Mouse (Mus musculus) v-Abl transformed pro-B cells (cell line): ENCODE data around the gene Klhl25.
"Not testable (repeated sequence)": the region's sequence is repeated elsewhere in the genome, so short reads cannot be mapped to it uniquely, and the experiment has no call there.

Experiments used
- in situ Hi-C, 2 experiments: fragments of 400-800 bp; cut with MboI; formaldehyde crosslinking; loops; one replicate each; pipeline ENCODE4 v1.15.1; 2025; ENCODE audit not compliant: unreplicated experiment in 2 of 2

Gene Klhl25

DNA sequence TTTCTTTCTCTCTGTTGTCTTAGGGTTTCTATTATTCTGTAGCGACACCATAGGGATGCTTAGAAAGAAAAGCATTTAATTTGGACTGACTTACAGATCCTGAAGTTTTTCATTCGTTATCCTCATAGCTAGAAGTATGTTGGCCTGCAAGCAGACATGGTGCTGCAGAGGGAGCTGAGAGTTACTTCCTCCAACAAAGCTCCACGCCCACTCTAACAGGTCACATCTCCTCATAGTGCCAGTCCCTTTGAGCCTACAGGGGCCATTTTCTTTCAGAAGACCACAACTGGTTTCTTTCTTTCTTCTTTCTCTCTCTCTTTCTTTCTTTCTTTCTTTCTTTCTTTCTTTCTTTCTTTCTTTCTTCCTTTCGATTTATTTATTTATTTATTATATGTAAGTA lies 8.0 kb upstream of the Klhl25 start:
- in situ Hi-C loops = no loop called here

DNA sequence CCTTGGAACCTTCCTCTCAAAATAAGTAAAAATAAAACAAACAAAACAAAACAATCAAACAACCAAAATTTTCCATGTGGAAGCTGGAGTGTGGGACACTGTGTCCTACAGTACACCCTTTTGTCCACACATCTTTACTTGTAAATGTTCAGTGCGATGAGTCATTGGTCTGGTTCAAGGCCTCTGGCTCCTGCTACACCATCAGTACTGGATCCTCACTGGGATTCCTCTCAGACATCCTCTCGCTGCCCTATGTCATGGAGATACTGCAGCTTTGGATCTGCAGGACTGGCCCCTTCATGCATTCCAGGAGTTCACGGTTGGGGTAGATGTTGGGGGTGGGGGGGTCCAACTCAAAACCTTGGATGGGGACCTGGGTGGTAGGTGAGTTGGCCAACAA lies 5.8 kb upstream of the Klhl25 start:
- in situ Hi-C loops = no loop called here

DNA sequence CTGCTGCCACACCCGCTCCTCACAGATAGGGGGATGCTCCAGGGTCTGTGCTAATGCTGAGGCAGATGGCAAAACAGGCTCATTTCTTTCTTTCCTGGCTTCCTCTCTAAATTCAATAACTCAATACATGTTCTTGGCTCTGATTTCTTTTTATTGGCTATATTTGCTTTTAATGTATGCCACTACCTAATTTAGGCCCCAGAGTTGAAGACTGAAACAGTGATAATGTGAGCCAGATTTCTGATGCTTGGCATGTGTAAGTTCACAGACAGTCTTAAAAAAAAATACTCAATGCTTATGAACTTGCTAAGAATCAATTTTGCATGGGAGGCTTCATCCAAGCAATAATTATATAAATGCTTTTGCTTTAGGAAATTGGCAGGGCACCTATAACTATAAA lies 2.2 kb upstream of the Klhl25 start:
- in situ Hi-C loops = no loop called here

DNA sequence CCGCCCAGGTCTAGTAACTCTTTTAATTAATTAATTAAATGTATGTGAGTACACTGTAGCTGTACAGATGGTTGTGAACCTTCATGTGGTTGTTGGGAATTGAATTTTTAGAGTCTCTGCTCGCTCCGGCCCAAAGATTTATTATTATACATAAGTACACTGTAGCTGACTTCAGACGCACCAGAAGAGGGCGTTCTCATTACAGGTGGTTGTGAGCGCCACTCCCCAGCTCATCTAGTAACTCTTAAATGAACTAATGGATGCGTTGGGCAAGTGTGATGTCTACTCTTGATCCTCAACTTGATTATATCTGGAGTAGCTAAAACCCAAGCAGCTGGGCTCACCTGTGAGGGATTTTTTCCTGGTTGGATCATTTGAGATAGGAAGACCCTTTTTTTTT lies 1.2 kb upstream of the Klhl25 start:
- in situ Hi-C loops = no loop called here

DNA sequence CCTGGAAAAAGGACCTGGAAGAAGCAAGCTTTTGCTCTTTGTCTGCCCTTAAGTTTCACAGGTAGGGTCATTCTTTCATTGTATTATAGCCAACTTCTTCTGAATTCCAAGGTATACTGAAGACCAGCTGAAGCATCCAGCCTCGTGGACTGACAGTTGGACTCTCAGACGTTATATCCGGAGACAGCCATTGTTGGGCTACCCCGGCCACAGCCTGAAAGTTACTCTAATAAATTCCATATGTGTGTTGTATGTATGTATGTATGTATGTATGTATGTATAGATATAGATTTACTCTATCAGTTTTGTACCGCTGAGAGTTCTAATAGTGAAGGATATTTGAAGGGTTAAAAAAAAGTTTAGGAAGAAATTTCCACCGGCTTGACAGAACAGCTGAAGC lies 621 bp upstream of the Klhl25 start:
- in situ Hi-C loops = no loop called here

DNA sequence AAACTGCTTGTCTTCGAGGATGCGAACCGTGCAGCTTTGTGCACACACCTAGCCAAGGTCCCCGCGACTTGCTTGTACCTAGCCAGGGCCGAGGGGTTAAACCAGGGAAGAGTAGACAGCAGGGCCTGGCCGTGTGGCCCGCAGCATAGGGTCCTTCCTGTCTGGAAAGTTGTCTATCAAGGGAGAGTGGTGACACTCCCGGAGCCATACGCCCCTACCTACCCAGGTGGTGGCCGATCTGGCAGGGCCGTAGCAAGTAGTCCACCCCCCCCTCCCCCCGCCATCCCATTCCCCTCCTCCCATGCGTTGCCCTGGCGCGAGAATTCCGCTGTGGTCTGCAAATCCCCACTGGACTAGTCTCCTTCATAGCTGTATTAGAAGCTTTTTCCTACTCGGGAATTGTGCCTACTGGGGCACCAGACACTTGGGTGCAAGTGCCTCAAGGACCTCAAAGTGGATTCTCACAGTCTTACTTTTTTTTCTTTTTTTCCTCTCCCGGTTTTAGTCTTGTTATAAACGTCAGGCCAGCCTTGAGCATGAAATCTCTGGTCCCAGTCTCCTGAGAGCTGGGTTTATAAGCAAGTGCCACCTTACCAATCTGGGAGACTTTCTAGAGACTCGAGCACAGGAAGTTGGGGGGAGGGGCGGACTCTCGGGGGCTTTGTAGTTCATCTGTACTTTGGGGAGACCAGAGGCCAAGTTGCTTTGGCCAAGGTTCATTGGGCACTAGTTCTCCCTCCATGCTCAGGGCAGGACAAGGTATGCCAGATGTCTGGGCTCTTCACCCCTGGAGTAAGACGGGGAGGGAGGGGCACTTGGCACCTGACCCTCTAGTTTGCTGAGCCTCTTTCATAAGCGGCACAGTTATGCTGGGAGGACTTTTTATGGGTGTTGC lies 913 bp downstream of the Klhl25 start:
- in situ Hi-C loops = no loop called here

DNA sequence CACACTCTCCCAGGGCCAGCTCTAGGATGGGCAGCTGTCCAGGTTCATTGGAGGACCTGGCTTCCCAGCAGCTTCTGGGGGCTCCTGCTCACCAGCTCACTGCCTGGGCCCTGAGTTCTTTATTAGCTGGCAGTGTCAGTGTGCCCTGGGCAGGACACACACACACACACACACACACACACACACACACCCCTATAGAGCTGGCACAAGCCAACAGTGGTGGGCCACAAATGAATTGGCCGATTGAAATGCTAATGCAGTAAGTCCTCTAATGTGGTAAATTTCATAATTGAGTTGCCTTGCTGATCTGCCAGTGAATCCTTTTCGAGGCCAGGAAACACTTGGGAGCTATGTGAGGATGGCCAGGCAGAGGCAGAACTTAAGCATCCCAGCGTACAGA lies 2.3 kb downstream of the Klhl25 start:
- in situ Hi-C loops = not testable (repeated sequence)

DNA sequence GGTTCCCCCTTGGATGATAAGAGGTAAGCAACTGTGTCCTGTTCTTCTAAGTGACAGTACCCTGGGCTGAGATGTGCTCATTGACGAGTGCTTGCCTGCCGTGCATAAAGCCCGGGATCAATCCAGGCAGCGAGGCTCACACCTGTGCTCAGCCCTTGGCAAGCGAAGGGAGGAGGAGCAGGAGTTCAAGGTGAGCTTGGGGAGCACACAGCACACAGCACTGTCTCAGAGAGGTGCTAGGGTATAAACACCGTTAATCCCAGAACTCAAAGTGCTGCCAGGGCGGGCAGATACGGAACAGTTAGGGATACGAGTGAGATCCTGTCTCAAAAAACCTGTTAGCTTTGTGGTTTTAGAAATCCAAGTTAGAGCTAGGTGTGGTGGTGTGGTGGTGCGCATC lies 3.2 kb downstream of the Klhl25 start:
- in situ Hi-C loops = no loop called here

DNA sequence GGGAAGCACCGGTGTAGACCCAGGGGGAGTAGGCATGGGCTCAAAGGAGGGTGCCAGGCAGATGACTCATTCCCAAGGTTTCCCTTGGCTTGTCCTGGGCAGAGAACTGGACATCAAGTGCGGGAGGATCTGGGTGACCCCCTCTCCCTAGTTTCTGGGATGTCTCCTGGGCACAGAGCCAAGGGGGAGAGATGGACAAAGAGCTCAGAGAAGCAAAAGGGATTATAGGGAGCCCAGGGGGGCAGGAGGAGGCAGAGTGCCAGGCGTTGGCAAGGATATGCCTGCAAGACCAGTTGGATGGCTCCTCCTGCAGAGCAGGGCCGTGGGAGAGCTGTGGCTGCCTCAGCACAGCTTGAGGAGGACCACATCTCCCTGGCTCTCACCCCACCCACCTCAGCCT lies 4.3 kb downstream of the Klhl25 start:
- in situ Hi-C loops = no loop called here

DNA sequence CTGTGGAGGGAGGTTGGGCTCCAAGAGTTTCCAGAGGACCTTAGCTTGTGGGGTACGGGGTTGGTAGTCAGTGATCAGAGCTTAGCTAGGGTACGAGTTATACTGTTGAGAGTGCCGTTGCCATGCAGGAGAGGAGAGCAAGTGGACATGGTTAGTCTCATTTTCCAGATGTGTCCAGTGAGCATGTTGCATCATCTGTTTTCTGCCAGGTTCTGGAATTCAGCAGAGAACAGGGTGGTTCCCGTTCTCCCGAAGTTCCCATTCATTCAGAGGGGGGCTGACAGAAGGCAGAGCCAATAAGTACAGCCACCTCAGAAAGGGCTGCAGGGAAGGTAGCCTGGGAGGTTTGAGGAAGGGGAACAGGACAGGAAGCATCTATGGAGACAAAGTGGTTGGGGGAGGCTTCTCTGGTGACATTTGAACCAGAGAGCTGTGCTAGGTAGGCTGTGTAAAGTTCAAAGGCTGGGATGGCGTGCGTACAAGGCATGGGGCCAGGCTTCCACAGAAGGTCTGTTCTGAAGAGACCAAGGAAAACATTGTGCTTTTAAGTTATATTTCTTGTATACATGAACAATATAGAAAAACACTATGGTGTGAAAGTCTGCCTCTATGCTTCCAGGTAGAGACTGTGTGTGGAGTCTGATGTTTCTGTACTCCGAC lies 5.2 kb downstream of the Klhl25 start:
- in situ Hi-C loops = no loop called here

DNA sequence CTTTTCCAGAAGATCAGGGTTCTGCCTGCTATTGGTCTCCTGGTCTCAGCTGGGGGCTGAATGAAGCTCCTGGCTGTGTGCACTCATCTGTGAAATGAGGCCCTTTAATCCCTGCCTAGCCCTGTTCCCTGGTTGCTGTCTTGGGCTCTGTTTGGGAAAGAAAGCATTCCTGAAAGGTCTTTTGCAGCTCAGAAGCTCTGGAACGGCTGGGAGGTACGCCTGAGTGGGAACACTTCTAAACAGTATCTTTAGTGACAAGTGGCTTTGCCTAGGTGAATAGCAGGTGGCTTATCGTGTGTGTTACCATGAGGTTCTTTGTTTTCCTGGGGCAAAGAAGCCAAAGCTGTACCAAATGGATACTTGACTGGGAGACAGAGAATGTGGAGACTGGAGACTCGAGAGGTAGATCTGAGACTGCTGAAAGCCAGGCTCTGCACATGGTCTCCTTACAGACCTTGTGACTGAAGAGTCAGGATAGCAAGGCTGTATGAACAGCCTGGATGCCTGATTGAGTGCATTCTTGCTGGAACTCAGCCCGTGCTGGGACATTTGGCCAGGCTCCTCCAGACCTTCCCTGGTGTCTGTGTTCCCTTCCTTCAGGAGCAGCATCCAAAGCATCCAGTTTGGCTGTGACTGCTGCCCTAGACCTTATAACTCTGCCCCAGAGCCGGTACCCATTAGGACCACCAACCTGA lies 6.3 kb downstream of the Klhl25 start:
- in situ Hi-C loops = no loop called here

DNA sequence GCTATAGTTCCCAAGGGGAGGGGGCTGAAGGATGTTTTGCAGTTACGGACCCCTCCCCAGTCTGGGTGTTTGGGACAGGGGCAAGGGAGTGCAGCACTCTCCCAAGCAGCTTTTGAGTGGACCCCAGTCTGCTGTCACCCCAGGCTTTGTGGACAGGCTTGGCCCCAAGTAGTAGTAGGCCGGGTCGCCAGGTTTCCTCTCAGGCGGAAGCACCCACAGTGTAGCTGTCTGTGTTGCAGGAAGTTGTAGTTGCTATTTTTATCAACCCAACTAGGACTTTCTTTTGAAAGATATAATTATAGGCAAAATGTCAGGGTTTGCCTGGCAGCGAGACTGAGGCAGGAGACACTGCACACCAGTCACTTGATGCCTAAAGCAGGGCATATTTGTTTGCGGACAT lies 6.9 kb downstream of the Klhl25 start:
- in situ Hi-C loops = no loop called here

DNA sequence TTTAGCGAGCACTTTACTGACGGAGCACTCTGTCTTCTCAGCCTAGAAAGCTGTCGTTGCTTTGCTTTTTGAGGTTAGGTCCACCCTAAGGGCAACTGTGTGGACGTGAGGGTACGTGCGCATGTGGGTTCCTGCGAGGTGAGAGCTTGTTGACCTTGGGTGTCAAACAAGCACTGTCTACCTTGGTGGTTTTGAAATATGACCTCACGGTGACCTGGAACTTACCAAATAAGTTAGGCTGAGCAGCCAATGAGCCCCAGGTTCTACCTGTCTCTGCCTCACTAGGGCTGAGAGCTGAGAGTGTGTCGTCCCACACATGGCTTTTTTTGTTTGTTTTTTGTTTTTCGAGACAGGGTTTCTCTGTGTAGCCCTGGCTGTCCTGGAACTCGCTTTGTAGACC lies 8.1 kb downstream of the Klhl25 start:
- in situ Hi-C loops = no loop called here

DNA sequence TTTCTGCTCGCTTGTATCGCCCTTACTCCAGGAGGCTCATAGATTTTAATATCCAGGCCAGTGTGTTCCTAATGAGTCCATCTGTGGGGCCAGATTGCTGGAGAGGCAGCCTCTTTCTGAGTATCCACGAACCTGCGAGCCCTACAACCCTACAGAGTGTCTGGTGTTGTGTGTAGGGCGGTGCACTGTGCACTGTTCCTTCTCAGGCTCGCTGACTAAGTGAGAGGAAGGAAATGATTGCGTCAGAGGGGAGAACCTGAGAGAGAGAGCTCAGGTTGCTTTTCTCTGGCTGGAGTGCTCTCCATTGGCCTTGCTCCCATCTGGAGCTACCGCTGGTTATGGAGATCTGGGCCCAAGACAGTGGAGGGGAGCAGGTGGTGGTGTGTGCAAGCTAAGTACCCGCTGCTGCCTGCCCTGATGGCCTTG lies 11.7 kb downstream of the Klhl25 start:
- in situ Hi-C loops = no loop called here

DNA sequence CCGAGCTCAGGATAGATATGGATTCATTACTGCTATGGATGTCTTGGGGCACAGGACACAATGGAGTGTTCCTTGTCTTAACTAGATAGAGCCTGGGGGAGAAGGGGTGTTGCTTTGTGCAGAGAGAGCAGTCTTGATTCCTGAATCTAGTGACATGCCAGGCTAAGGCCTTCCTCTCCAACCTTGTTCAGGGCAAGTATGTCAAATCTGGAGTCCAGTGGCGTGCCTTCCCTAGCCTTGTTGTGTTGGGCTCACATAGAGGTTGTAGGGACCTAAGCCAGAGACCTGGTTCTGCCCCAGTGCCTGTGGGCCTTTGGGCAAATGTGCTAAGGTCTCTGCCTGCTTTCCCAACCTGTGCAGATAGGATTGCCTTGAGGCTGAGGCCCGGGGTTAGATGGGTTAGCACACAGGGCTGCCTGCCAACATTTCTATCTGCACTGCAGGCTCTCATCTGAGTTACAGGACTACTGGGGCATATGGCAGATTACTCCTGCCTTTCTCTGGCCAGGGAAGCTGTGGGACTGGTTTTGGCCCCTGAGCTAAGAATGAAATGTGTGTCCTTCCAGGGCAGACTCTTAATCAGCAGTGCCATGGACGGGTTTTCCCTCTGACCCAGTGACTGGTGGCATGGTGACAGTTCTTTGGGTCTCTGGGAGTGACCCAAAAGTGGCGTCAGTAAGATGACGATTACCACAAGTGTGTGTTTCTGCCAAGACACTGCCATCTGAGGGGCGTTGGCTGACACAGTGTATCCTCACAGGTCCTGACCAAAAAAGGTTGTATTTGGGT lies 13.7 kb downstream of the Klhl25 start:
- in situ Hi-C loops = not testable (repeated sequence)

DNA sequence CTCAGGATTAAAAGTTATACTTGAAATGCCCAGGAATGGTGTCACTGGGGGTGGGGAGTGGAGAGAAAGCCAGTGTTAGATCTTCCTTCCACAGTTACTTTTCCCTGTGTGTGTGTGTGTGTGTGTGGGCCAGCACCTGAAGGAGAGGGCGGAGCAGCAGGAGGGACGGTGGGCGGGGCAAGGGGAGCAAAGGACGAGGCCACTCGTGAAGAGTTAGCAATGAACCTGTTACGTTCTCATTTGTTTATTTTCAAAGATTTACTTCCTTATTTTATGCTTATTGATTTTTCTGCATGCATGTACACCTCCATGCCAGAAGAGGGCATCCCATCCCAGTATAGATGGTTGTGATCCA lies 14.3 kb downstream of the Klhl25 start:
- in situ Hi-C loops = not testable (repeated sequence)

DNA sequence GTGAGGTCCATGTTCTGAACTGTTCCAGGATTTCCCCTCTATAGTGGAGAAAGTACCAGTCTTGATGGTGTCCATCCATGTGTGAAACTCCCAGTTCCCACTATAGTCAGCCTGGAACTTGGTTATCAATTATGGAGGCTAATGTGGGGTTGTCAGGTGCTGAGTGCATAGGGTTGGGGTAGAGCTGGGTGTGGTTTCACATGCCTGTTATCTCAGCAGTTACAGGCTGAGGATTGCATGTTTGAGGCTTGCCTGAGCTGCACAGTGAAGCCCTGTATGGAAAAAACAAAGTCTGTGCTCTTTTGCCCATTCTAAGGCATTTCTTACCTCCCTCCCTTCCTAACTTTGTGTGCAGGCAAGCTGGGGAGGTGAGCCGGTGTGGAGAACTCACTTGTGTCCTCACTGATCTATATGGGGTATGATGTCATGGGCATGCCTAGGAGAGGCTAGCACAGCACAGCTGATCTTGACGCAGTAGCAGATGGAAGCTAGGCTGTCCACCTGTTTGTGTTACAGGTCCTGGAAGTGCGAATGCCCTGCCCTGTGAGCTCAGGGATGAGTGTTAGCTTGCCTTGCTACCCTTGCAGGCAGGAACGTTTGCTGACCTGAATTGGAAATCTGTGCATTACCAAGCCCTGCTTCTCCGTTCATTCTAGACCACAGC lies 15.3 kb downstream of the Klhl25 start:
- in situ Hi-C loops = not testable (repeated sequence)

DNA sequence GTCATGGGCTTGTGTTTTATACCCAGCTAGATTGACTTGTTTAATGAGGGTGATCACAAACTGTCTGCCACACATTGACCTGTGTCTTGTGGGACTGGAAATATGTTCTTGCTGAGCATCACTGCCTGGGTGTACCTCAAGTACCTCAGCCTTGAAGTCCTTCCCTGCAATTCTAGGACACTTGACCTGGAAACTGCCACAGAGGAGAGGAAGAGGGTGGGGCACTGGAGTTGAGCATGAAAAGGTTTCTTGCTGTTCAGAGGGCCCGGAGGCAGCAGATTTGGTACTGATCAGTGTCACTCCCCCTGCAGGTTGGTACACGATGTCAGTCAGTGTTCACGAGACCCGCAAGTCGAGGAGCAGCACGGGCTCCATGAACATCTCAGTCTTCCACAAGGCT lies 16.9 kb downstream of the Klhl25 start:
- in situ Hi-C loops = no loop called here

DNA sequence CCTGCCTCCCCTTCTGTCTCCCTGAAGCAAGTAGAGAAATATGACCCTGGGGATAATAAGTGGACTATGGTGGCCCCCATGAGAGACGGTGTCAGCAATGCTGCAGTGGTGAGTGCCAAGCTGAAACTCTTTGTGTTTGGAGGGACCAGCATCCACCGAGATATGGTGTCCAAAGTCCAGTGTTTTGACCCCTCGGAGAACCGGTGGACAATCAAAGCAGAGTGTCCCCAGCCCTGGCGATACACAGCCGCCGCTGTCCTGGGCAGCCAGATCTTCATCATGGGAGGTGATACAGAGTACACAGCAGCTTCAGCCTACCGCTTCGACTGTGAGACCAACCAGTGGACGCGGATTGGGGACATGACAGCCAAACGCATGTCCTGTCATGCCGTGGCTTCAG lies 18.4 kb downstream of the Klhl25 start:
- in situ Hi-C loops = no loop called here

DNA sequence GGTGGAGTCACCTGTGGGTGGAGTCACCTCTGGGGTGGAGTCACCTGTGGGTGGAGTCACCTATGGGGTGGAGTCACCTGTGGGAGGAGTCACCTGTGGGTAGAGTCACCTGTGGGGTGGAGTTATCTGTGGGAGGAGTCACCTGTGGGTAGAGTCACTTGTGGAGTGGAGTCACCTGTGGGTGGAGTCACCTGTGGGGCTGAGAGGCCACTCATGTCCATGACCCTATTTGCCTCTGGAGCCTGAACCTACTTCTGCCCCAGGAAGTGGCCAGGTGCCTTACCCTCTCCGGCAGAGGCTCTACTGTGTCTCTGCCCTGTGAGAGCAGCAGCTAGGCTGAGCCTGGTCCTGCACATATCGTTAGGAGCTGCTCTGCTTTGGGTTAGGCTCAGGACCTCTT lies 20.6 kb downstream of the Klhl25 start:
- in situ Hi-C loops = no loop called here
